Mouse (Mus musculus): Measurements from ENCODE around the gene Apex1. TPM values are rescaled to one million over a fixed set of nuclear protein-coding genes. Genes with fewer than 3 reads are reported as not detected.
"Not testable (repeated sequence)": the region's sequence is repeated elsewhere in the genome, so short reads cannot be mapped to it uniquely, and the experiment has no call there.

Gene Apex1
- total RNA-seq, 2 experiments from 2014 or later, result 69.9 to 71.6 TPM

DNA sequence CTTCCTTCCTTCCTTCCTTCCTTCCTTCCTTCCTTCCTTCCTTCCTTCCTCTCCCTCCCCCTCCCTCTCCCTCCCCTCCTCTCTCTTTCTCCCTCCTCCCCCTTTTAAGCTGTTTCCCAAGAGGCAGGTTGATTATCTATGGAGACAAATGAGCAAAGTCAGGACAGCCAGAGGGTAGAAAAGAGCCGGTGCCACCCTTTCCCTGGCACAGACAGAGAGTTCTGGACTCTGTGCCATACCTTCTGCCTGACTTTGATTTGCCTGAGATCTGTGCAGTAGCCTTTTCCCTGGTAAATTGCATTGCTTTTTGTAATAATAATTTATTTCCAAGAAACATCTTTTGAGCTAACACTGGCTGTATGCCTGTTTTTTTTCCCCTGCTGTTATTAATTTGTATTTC, 44.3 kb downstream of the Apex1 start:
- no peak for DNase-seq

DNA sequence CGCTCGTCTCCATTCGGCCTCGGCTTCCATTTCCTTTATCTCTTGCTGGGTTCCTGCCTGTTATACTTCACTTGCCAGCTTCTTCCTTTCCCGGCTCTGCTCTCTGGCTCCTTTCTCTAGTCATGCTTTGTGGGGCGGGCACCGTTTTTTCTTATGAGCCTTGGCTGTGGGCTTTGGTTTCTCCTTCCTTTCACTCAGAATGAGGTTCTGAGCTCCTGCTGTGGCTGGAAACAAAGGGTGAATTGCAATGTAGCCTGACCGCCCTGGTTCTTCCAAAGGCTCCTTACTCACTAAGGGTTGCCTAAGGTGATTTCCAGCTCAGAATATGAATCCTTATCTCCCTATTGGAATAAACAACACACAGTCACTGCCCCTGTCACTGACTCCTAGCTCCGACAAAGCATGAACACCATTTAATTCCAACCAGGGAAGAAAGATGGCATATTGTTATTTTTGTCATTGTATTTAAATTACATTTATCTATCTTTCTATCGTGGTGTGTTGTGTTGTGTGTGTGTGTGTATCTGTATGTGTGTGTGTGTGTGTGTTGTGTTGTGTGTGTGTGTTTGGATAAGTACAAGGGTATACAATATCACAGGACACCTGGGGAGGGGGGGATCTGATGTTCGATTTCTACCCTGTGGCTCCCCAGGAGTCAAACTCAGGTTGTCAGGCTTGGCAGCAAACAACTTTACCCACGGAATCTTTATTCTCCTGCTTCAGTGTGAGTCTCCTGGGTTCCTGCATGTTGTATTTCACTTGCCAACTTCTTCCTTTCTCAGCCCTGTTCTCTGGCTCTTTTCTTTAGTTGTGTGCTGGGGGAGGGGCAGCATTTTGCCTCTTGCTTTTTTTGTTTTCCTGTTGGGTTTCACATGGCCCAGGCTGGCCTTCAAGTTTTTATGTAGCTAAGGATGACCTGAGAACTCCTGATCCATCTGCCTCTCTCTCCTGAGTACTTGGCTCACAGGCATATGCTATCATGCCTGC, 45.1 kb downstream of the Apex1 start:
- no peak for DNase-seq

DNA sequence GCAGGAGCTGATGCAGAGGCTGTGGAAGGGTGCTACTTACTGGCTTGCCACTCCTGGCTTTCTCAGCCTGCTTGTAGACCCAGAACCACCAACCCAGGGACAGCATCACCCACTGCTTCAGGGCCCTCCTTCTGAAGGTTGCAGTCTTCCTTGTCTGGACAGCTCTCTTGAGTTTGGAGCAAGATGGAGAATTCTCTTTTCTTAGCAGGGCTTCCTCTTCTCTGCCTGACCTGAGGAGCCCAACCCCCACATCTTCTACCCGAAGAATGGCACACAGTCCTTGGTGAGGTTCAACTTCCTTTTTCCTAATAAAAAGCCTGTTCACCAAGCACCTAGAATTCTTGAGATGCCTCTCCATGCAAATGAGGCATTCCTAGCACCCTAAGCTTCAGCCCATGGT, 46.1 kb downstream of the Apex1 start:
- DNase-seq, result no peak

GRCm38 (mm10) chr14:50973054-50973453, 48.3 kb downstream of the Apex1 start:
- DNase-seq, result not testable (repeated sequence)

- DNase-seq, result no peak
These were observed 48.9 kb downstream of the Apex1 start for GRCm38 (mm10) chr14:50973700-50974099.

GRCm38 (mm10) chr14:50975001-50975400, 50.2 kb downstream of the Apex1 start:
- no peak for DNase-seq

DNA sequence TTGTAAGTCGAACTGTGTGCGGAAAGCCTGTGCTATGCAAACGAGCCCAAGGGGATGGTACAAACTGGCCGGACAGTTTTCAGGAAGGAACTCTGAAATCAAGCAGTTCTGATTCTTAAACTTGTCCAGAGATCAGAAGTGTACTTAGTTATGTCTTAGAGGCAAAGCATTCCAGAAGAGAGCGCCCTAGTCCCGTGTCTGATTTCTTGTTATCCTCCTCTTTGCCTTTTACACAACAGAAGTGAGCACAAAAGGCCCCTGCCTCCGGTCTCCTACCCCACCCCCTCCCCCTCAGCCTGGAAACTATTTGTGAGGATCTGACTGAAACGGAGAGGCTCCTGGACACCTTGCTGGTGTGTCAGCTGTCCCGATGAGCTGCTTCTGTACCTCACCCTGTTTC, 51.9 kb downstream of the Apex1 start:
- peak; percentile 21 for DNase-seq

Other genes with a start within 250 kb of the Apex1 start
- gene Olfr747, start 231.8 kb upstream of the Apex1 start, total RNA-seq (2021), result not detected
- not detected for gene Olfr748, start 217.6 kb upstream of the Apex1 start, total RNA-seq (2021)
- gene Olfr749, start 179.9 kb upstream of the Apex1 start, total RNA-seq (2021), result not detected
- 10 to 100 TPM; 36.4 to 47.9 TPM for gene Ttc5, start 139.4 kb upstream of the Apex1 start, total RNA-seq (2021)
- under 1 TPM; 0.24 to 0.78 TPM for gene Ccnb1ip1, start 117.2 kb upstream of the Apex1 start, total RNA-seq (2021)
- gene Parp2, start 117.1 kb upstream of the Apex1 start, total RNA-seq (2021), result 10 to 100 TPM; 28.7 to 31.1 TPM
- gene Tep1, start 54.4 kb upstream of the Apex1 start, total RNA-seq (2021), result 10 to 100 TPM; 18.8 to 26.2 TPM
- 1 to 10 TPM; 2.1 to 7.9 TPM for gene Klhl33, start 27.5 kb upstream of the Apex1 start, total RNA-seq (2021)
- 10 to 100 TPM; 62.7 to 76.7 TPM for gene Osgep, start 75 bp upstream of the Apex1 start, total RNA-seq (2021)
- 10 to 100 TPM; 41.0 to 46.3 TPM for gene Pip4p1, start 5.9 kb downstream of the Apex1 start, total RNA-seq (2021)
- 10 to 100 TPM; 36.8 to 53.0 TPM for gene Pnp, start 6.1 kb downstream of the Apex1 start, total RNA-seq (2021)
- gene Gm49342, start 19.5 kb downstream of the Apex1 start, total RNA-seq (2021), result 10 to 100 TPM; 37.1 to 48.5 TPM
- gene Pnp2, start 31.0 kb downstream of the Apex1 start, total RNA-seq (2021), result 1 to 10 TPM; 2.1 to 2.7 TPM
- gene Rnase10, start 82.8 kb downstream of the Apex1 start, total RNA-seq (2021), result under 1 TPM; 0.24 to 0.33 TPM
- gene Rnase9, start 116.9 kb downstream of the Apex1 start, total RNA-seq (2021), result not detected
- gene Rnase11, start 125.2 kb downstream of the Apex1 start, total RNA-seq (2021), result not detected
- not detected for gene Rnase12, start 132.7 kb downstream of the Apex1 start, total RNA-seq (2021)
- not detected for gene Olfr750, start 149.5 kb downstream of the Apex1 start, total RNA-seq (2021)
- gene Rnase4, start 166.1 kb downstream of the Apex1 start, total RNA-seq (2021), result 100 to 1,000 TPM in 1 of 2 experiments, 10 to 100 TPM in 1; 78.4 to 110 TPM
- gene Ang, start 166.2 kb downstream of the Apex1 start, total RNA-seq (2021), result 10 to 100 TPM; 14.3 to 22.4 TPM
- gene Eddm3b, start 189.5 kb downstream of the Apex1 start, total RNA-seq (2021), result not detected
- 1 to 10 TPM; 1.6 to 2.0 TPM for gene Rnase6, start 198.9 kb downstream of the Apex1 start, total RNA-seq (2021)
- gene Rnase1, start 221.8 kb downstream of the Apex1 start, total RNA-seq (2021), result not detected
- gene Rnase2b, start 237.3 kb downstream of the Apex1 start, total RNA-seq (2021), result not detected